Mouse (Mus musculus) liver, adult 2 months (tissue): Measurements from ENCODE around the gene Atad3a.

ENCODE experiments used
- CTCF ChIP-seq: fragments of 200-500 bp; IDR thresholded peaks from 2 replicates; pipeline ENCODE4 v1.5.1; 2011; ENCODE audit warnings: low read depth, low read length, control low read depth
- POLR2A ChIP-seq: fragments of 200-500 bp; IDR thresholded peaks from 2 replicates; pipeline ENCODE4 v1.6.1; 2011; ENCODE audit warnings: low read length, control low read depth; ENCODE audit not compliant: insufficient read depth; ENCODE audit errors: extremely low read depth

DNA sequence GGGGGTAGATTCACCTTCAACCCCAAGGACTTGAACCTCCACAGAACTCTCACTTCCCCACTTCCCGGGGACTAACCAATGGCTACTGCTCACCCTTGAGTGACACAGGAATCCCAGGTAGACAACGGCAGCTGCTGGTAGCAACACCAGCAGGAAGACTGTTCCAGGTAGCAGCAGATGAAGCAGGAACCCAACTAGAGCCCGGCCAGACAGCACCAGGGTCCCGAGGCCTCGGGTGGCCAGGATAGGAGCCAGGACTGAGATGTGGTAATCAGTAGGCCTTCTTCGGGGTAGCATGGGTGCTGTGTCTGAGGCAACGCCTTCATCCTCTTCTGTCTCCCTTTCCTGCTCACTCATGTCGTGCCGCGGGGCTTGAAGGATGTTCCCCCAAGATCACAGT is 24.4 kb upstream of the Atad3a start:
- TF ChIP-seq CTCF (no peak), POLR2A (no peak)
